Mouse (Mus musculus): ENCODE measurements around the gene Zfp873.
"Not testable (repeated sequence)": the region's sequence is repeated elsewhere in the genome, so short reads cannot be mapped to it uniquely, and the experiment has no call there.

The Zfp873 gene

GRCm38 (mm10) chr10:82047597-82048459, at the start of gene Zfp873:
TSS of gene Zfp873 (plus strand) at chr10:82048123.
- in situ Hi-C loops (cut with MboI; ENCODE audit: low sequenced_read_pairs): loop anchor here (10.0 kb wide), 1 partner anchor 117 kb away; no protein-coding TSS in a partner anchor

- in situ Hi-C loops (cut with MboI; ENCODE audit: low sequenced_read_pairs): not testable (repeated sequence)
These were observed 44.7 kb upstream of the Zfp873 start for GRCm38 (mm10) chr10:82003209-82003608.

- in situ Hi-C loops (cut with MboI; ENCODE audit: low sequenced_read_pairs): not testable (repeated sequence)
These were observed 43.1 kb upstream of the Zfp873 start for GRCm38 (mm10) chr10:82004822-82005221.

GRCm38 (mm10) chr10:82042191-82042590, 5.7 kb upstream of the Zfp873 start:
- in situ Hi-C loops (cut with MboI; ENCODE audit: low sequenced_read_pairs): loop anchor here (10.0 kb wide), 1 partner anchor 123 kb away; no protein-coding TSS in a partner anchor

- in situ Hi-C loops (cut with MboI; ENCODE audit: low sequenced_read_pairs): loop anchor here (10.0 kb wide), 1 partner anchor 118 kb away; no protein-coding TSS in a partner anchor
These were observed 1.3 kb upstream of the Zfp873 start for GRCm38 (mm10) chr10:82046603-82047002.

GRCm38 (mm10) chr10:82048460-82048804, 509 bp downstream of the Zfp873 start:
- in situ Hi-C loops (cut with MboI; ENCODE audit: low sequenced_read_pairs): loop anchor here (10.0 kb wide), 1 partner anchor 116 kb away; no protein-coding TSS in a partner anchor

- in situ Hi-C loops (cut with MboI; ENCODE audit: low sequenced_read_pairs): not testable (repeated sequence)
These were observed 35.1 kb downstream of the Zfp873 start, which contains the start of gene BC024063 for GRCm38 (mm10) chr10:82082728-82083621. TSS of gene BC024063 (plus strand) at chr10:82083353.

- in situ Hi-C loops (cut with MboI; ENCODE audit: low sequenced_read_pairs): not testable (repeated sequence)
These were observed 35.7 kb downstream of the Zfp873 start for GRCm38 (mm10) chr10:82083622-82083971.
